Mouse (Mus musculus) lung, embryonic 16.5 days (tissue): ENCODE data around the gene Ulk3. TPM values are rescaled to one million over a fixed set of nuclear protein-coding genes. Genes with fewer than 3 reads are reported as not detected.

Experiments used
- ATAC-seq: fragments of 200-750 bp; cut with Nextera tagmentation; 2 replicates; pipeline ENCODE4 v1.8.0; 2017; ENCODE audit warnings: low read depth, mild to moderate bottlenecking, moderate library complexity
- H3K27ac ChIP-seq: fragments of 300-500 bp; sonication (generic); 2 replicates; pipeline ENCODE4 v1.5.1; 2014; ENCODE audit warnings: mild to moderate bottlenecking, control low read depth, low read length
- H3K27me3 ChIP-seq: fragments of 300-500 bp; sonication (generic); 2 replicates; pipeline ENCODE4 v1.6.1; 2014; ENCODE audit warnings: low read depth, low read length, mixed read lengths; ENCODE audit not compliant: control insufficient read depth, insufficient read depth
- H3K36me3 ChIP-seq: fragments of 300-500 bp; sonication (generic); 2 replicates; pipeline ENCODE4 v1.6.1; 2014; ENCODE audit warnings: low read length; ENCODE audit not compliant: control insufficient read depth, insufficient read depth
- H3K4me1 ChIP-seq: fragments of 300-500 bp; sonication (generic); replicated peaks from 2 replicates; pipeline ENCODE4 v1.6.1; 2014; ENCODE audit warnings: low read length, mixed read lengths; ENCODE audit not compliant: control insufficient read depth, insufficient read depth
- H3K4me2 ChIP-seq: fragments of 300-500 bp; sonication (generic); 2 replicates; pipeline ENCODE4 v1.6.1; 2014; ENCODE audit warnings: low read depth, low read length, control low read depth
- H3K4me3 ChIP-seq: fragments of 300-500 bp; sonication (generic); 2 replicates; pipeline ENCODE4 v1.5.1; 2014; ENCODE audit warnings: mild to moderate bottlenecking, low read length, control low read depth
- H3K9ac ChIP-seq: fragments of 300-500 bp; sonication (generic); 2 replicates; pipeline ENCODE4 v1.6.1; 2014; ENCODE audit warnings: low read length, control low read depth
- H3K9me3 ChIP-seq: fragments of 300-500 bp; sonication (generic); 2 replicates; pipeline ENCODE4 v1.6.1; 2016; ENCODE audit warnings: low read length; ENCODE audit not compliant: control insufficient read depth
- WGBS: fragments of 180-500 bp; shearing (Covaris S2); extraction: QIAGEN DNeasy Blood & Tissue Kit; methylation state at CpG from one replicate; pipeline ENCODE4 v1.1.7; 2014; 5-methylcytosine and 5-hydroxymethylcytosine counted together
- polyA plus RNA-seq: library from polyadenylated mRNA; unstranded; fragments of >200 nt; fragmentation: Nextera tagmentation; extraction: Ambion mirVana; gene quantifications from 2 replicates; pipeline ENCODE4 v1.2.1, GENCODE M21; 2015

Ulk3 gene
- polyA plus RNA-seq, 1 experiment from 2014 or later = 17.9 TPM

DNA sequence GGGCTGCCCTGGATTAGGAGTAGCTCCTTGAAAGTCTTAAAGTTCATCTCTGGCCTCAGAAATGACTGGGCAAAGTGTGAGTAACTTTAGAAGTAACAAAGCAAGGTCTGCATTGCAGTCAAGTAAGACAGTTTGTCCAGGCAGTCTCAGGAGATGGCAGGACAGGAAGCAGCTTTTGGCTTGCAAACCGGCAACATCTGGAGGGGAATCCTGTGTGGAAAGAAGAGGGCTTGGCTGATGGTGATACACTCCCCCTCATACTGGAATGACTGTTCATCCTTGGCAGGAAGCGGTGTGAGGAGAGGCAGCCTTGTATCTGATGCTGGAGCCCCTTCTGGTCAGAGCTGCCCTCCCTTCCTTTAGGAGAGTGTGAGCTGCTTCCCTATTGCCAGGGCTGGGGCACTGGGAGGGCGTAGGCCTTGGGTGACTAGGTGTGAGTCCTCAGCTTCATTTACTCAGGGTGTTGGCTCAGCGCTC, 26.3 kb upstream of the Ulk3 start:
- Histone ChIP-seq H3K27ac (no peak overlapping the region; the same call in 1 of the 2 replicates), H3K36me3 (no peaks in the 10 kb centered on the region), H3K9me3 (no peaks in the 10 kb centered on the region), H3K27me3 (no peaks in the 10 kb centered on the region), H3K4me3 (no peak overlapping the region), H3K9ac (0 out of 2 replicates have a peak overlapping the region, but pooled peaks have one; percentile 21), H3K4me1 (peaks cover 19% of the 10 kb centered on the region), H3K4me2 (no peak overlapping the region)
- peak; percentile 10; the same call in 1 of the 2 replicates for ATAC-seq
- WGBS = 38% methylated on average over 4 of the region's 4 CpGs

- Histone ChIP-seq H3K36me3 (no peaks in the 10 kb centered on the region), H3K27me3 (no peaks in the 10 kb centered on the region), H3K4me1 (peaks cover 19% of the 10 kb centered on the region), H3K4me2 (no peak overlapping the region), H3K27ac (no peak overlapping the region), H3K9me3 (no peaks in the 10 kb centered on the region), H3K4me3 (no peak overlapping the region), H3K9ac (no peak overlapping the region)
- no peak for ATAC-seq
- 79% methylated on average over 6 of the region's 6 CpGs for WGBS
Measured at GRCm38 (mm10) chr9:57564609-57565008, 24.6 kb upstream of the Ulk3 start.

DNA sequence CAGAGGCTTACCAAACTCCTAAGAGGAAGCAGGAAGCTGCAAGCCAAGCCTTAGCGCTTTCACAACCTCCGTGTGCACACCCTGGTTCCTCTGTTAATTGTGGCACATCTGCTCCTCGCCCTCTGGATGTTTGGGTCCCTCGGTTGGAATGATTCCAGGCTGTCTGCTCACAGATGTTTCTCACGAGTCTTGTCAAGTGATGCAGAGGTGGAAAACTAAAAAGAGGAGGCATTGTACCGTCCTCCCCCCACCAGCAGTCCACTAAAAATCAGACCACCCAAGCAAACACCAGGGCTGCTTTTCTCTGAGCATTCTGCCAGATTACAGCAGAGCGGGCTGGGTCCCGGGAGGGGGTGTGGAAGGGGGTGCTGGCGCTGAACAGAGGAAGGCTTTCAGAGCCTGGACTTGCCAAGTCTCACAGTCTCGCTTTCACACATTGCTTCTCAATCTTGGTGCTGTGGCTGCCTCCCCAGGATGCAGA, 23.5 kb upstream of the Ulk3 start:
- no peaks in the 10 kb centered on the region for H3K27me3 ChIP-seq
- no peak for ATAC-seq
- no peaks in the 10 kb centered on the region for H3K9me3 ChIP-seq
- no peak overlapping the region for H3K4me2 ChIP-seq
- no peak overlapping the region for H3K27ac ChIP-seq
- H3K9ac ChIP-seq = no peak overlapping the region
- H3K4me1 ChIP-seq = peaks cover 19% of the 10 kb centered on the region
- no peak overlapping the region for H3K4me3 ChIP-seq
- H3K36me3 ChIP-seq = no peaks in the 10 kb centered on the region
- 42% methylated on average over 10 of the region's 10 CpGs for WGBS

DNA sequence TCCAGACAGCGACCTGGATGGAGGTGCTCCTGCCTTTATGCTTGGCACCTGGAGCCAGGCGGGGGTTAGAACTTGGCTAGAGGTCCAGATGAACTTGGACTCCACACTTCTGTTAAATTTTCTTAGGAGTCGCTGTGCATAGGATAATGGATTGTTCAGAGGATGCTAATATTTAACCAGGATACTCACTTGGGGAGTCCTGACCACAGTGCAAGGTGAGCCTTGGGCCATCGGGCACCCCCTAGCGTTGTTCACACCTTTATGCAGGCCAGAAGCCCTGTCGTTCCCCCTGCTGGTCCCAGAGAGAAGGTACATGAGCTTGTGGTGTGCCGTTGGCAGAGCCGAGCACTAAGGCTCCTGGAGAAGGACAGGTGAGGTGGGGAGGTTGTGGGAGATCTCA, 22.4 kb upstream of the Ulk3 start:
- Histone ChIP-seq H3K9ac (no peak overlapping the region), H3K27me3 (no peaks in the 10 kb centered on the region), H3K9me3 (no peaks in the 10 kb centered on the region), H3K4me1 (peaks cover 13% of the 10 kb centered on the region), H3K27ac (no peak overlapping the region), H3K4me3 (no peak overlapping the region), H3K36me3 (peaks cover 2% of the 10 kb centered on the region; the same call in 1 of the 2 replicates), H3K4me2 (no peak overlapping the region)
- ATAC-seq = no peak
- 47% methylated on average over 8 of the region's 8 CpGs for WGBS

DNA sequence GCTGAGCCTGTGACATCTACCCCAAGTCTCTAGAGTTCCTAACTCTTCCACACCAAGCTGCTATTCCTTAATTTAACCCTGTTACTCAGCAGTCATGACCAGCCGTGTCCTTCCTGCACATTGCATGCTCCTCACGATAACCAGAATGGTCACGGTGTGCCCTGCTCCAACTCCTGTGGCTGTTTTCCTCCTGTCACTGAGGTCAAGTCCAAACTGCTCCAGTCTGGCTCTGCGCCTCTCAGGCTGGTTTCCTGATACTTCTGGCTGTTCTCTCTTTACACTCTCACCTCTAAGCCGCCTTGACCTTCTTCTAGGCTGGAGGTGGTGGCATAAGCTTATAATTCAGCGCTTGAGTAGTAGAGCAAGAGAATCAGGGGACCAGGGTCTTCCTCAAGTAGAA, 20.8 kb upstream of the Ulk3 start:
- ATAC-seq = no peak
- 92% methylated on average over 6 of the region's 6 CpGs for WGBS

GRCm38 (mm10) chr9:57574397-57574796, 14.9 kb upstream of the Ulk3 start:
- Histone ChIP-seq H3K9me3 (no peaks in the 10 kb centered on the region), H3K4me2 (no peak overlapping the region), H3K4me1 (no peaks in the 10 kb centered on the region), H3K36me3 (peaks cover 13% of the 10 kb centered on the region), H3K27ac (no peak overlapping the region), H3K4me3 (no peak overlapping the region), H3K27me3 (no peaks in the 10 kb centered on the region), H3K9ac (no peak overlapping the region)
- no peak for ATAC-seq

More for the DNA sequence above, 20.8 kb upstream of the Ulk3 start:
- H3K4me3 ChIP-seq = no peak overlapping the region
- H3K27me3 ChIP-seq = no peaks in the 10 kb centered on the region
- no peak overlapping the region for H3K27ac ChIP-seq
- no peak overlapping the region for H3K4me2 ChIP-seq
- H3K9me3 ChIP-seq = no peaks in the 10 kb centered on the region
- H3K4me1 ChIP-seq = 0 out of 2 replicates have a peak, but pooled peaks cover 2% of the 10 kb centered on the region
- peaks cover 2% of the 10 kb centered on the region; the same call in 1 of the 2 replicates for H3K36me3 ChIP-seq
- no peak overlapping the region for H3K9ac ChIP-seq

- ATAC-seq = no peak
- Histone ChIP-seq H3K36me3 (peaks cover 21% of the 10 kb centered on the region), H3K4me1 (no peaks in the 10 kb centered on the region), H3K27ac (no peak overlapping the region), H3K9ac (no peak overlapping the region), H3K27me3 (no peaks in the 10 kb centered on the region), H3K4me2 (no peak overlapping the region), H3K4me3 (no peak overlapping the region), H3K9me3 (no peaks in the 10 kb centered on the region)
- WGBS = 69% methylated on average over 3 of the region's 3 CpGs
Measured at GRCm38 (mm10) chr9:57575577-57575976, 13.7 kb upstream of the Ulk3 start.

DNA sequence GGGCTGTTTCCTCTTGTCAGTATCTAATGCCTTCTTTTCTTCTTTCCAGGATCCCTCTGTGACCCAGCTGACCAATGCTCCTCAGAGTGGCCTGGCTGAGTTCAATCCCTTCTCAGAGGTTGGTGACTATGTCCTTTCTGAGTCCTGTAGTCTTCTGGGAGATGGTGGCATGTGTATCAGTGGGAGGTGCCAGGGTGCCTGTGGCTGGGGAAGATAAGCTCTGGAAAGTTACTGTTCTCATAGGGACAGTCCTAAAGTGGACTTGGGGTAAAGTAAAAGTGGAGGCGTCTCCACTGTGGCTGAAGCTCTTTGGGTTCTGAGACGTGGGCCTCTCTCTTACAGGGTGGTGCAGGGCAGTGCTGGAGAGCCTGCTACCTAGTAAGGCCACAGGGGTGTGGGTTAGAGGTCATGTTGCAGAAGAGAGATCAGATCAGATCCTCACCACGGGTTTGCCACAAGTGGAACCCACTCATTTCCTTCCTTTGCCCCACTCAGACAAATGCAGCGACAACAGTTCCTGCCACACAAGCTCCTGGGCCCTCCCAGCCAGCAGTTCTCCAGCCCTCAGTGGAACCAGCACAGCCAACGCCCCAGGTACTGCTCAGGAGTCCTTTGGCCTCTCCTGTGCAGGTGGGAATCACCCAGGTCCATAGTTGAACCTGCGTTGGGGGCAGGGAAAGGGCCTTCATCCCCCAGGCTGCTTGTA, 12.0 kb upstream of the Ulk3 start:
- WGBS = 76% methylated on average over 6 of the region's 6 CpGs
- Histone ChIP-seq H3K9me3 (no peaks in the 10 kb centered on the region), H3K9ac (no peak overlapping the region), H3K4me2 (no peak overlapping the region), H3K4me3 (no peak overlapping the region), H3K4me1 (no peaks in the 10 kb centered on the region), H3K27me3 (no peaks in the 10 kb centered on the region), H3K27ac (no peak overlapping the region), H3K36me3 (peaks cover 23% of the 10 kb centered on the region)
- ATAC-seq = no peak

GRCm38 (mm10) chr9:57584991-57585390, 4.3 kb upstream of the Ulk3 start:
- 83% methylated on average over 3 of the region's 3 CpGs for WGBS
- H3K36me3 ChIP-seq = peaks cover 29% of the 10 kb centered on the region
- peaks cover 9% of the 10 kb centered on the region for H3K4me1 ChIP-seq

More at GRCm38 (mm10) chr9:57584991-57585390, 4.3 kb upstream of the Ulk3 start:
- H3K27ac ChIP-seq = no peak overlapping the region
- H3K4me3 ChIP-seq = no peak overlapping the region
- H3K27me3 ChIP-seq = no peaks in the 10 kb centered on the region
- H3K9ac ChIP-seq = no peak overlapping the region
- ATAC-seq = no peak
- H3K4me2 ChIP-seq = no peak overlapping the region
- no peaks in the 10 kb centered on the region for H3K9me3 ChIP-seq
